Mouse (Mus musculus) midbrain, embryonic 10.5 days (tissue): ENCODE measurements around the gene Shisa9. TPM values are rescaled to one million over a fixed set of nuclear protein-coding genes. Genes with fewer than 3 reads are reported as not detected.

ENCODE experiments used
- DNase-seq: peaks from one replicate; pipeline ENCODE4 v3.0.0-alpha.2; 2017; ENCODE audit warnings: low spot score
- H3K27ac ChIP-seq: fragments of 300-500 bp; sonication (generic); replicated peaks from 2 replicates; pipeline ENCODE4 v1.5.1; 2016; ENCODE audit warnings: mild to moderate bottlenecking
- H3K27me3 ChIP-seq: fragments of 300-500 bp; sonication (generic); 2 replicates; pipeline ENCODE4 v1.6.1; 2016; ENCODE audit warnings: low read depth, mild to moderate bottlenecking; ENCODE audit not compliant: poor library complexity, severe bottlenecking
- H3K36me3 ChIP-seq: fragments of 300-500 bp; sonication (generic); 2 replicates; pipeline ENCODE4 v1.6.1; 2016; ENCODE audit warnings: mild to moderate bottlenecking, moderate library complexity
- H3K4me1 ChIP-seq: fragments of 300-500 bp; sonication (generic); 2 replicates; pipeline ENCODE4 v1.6.1; 2016
- H3K4me3 ChIP-seq: fragments of 300-500 bp; sonication (generic); 2 replicates; pipeline ENCODE4 v1.5.1; 2016; ENCODE audit warnings: mild to moderate bottlenecking, moderate library complexity
- H3K9me3 ChIP-seq: fragments of 300-500 bp; sonication (generic); replicated peaks from 2 replicates; pipeline ENCODE4 v1.6.1; 2016; ENCODE audit warnings: mild to moderate bottlenecking
- WGBS: fragments of 180-500 bp; shearing (Covaris S2); methylation state at CpG from one replicate; pipeline ENCODE4 v1.1.7; 2016; 5-methylcytosine and 5-hydroxymethylcytosine counted together
- polyA plus RNA-seq: library from polyadenylated mRNA; unstranded; fragments of >200 nt; fragmentation: Nextera tagmentation; extraction: Ambion mirVana; gene quantifications from 2 replicates; pipeline ENCODE4 v1.2.1, GENCODE M21; 2016

Shisa9 gene
- polyA plus RNA-seq, 1 experiment from 2014 or later = 0.30 TPM

DNA sequence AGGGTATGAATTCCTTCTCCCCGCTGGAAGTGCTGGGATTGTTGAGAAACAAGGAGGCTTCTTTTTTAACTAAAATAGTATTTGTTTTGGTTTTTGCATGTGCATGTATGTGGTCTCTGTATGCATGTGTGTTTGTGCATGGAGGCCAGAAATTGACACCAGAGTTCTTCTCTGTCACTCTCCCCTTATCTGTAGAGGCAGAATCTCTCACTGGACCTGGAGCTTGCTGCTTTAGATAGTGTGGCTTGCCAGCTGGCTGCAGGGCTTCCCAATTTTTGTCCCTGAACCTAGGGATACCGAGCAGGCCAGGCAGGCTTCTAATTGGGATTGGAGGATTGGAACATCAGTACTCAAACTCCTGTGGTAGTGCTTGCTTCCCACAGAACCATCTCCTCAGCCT is 99.2 kb downstream of the Shisa9 start:
- H3K36me3 ChIP-seq = no peaks in the 10 kb centered on the region
- no peak overlapping the region for H3K4me3 ChIP-seq
- DNase-seq = no peak
- no peaks in the 10 kb centered on the region for H3K9me3 ChIP-seq
- no peak overlapping the region for H3K27ac ChIP-seq
- 81% methylated on average over 2 of the region's 2 CpGs for WGBS
- no peaks in the 10 kb centered on the region for H3K4me1 ChIP-seq
- no peaks in the 10 kb centered on the region for H3K27me3 ChIP-seq

DNA sequence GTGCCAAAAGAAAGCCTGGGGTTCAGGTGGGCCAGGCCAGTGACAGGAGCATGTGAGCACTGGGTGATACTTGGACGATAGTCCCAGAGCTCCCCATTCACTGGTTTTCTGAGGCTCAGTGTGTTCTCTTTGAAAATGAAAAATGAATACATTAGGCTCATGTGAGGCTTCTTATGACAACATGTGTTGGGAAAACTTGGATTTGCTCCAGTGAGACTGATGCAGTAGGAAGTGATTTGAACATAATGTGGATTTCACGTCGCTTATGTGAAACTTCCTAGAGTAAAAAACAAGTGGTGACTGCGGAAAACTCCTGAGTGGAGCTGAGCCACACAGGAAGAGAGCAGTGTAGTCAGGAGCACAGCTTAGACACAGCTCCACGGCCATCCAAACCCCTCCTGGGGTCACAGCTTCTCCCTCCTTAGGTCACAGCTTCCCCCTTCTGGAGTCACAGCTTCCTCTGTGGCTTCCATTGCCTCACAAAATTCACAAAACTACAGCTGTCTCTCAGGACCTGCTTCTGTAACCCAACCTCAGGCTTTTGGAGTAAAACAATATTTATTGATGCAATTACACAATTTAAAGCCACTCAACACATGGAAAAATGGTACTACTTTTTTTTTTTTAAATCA is 106.8 kb downstream of the Shisa9 start:
- WGBS = 84% methylated on average over 5 of the region's 5 CpGs

DNA sequence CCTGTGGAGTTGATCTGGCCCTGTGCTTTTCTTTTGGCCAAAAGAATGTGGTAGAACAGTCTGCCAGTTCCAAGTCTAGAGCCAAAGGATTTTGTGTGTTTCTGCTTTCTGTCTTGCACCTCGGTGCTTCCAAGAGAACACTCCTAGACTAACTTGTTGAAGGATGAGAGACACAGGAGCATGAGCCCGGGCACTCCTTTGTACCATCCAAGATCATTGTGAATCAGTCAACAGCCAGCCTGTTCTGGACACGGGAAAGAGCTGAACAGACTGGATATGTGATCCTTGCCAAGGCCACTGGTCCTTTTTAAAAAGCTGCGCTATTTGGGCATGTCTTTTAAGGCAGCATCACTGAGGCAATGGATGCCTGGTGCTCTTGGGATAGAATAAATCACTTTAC is 109.3 kb downstream of the Shisa9 start:
- H3K36me3 ChIP-seq = no peaks in the 10 kb centered on the region
- no peaks in the 10 kb centered on the region for H3K9me3 ChIP-seq
- no peak for DNase-seq
- no peaks in the 10 kb centered on the region for H3K27me3 ChIP-seq
- no peak overlapping the region for H3K27ac ChIP-seq
- H3K4me1 ChIP-seq = no peaks in the 10 kb centered on the region
- no peak overlapping the region for H3K4me3 ChIP-seq
- 93% methylated on average over 4 of the region's 4 CpGs for WGBS

More for the DNA sequence above, 106.8 kb downstream of the Shisa9 start:
- Histone ChIP-seq H3K4me1 (no peaks in the 10 kb centered on the region), H3K4me3 (no peak overlapping the region), H3K27me3 (no peaks in the 10 kb centered on the region), H3K36me3 (no peaks in the 10 kb centered on the region), H3K27ac (no peak overlapping the region), H3K9me3 (no peaks in the 10 kb centered on the region)
- DNase-seq = no peak

DNA sequence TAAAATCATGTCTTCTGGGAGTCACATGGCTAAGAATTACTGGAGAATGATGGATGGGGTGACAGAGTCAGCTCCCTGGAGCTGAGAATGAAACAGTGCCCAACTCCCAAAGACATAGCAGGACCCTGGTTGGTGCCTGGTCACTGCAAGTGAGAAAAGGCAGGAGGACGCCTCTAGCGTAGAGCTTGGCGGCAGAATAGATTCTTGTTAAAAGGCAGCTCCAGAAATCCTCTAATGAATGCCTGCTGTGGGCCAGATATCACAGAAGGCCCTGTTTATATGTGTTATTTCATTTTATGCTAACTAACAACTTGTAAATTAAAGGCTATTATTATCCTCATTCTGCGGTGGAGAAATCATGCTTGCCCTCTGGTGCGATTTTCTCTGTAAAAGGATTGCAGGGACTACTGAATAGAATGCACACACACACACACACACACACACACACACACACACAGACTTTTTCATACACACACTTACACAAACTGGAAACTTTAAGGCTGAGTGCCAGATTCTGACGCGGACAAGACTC is 110.9 kb downstream of the Shisa9 start:
- DNase-seq = no peak
- H3K4me1 ChIP-seq = no peaks in the 10 kb centered on the region
- 89% methylated on average over 7 of the region's 7 CpGs for WGBS
- H3K36me3 ChIP-seq = no peaks in the 10 kb centered on the region
- no peaks in the 10 kb centered on the region for H3K27me3 ChIP-seq
- no peak overlapping the region for H3K27ac ChIP-seq
- H3K9me3 ChIP-seq = no peaks in the 10 kb centered on the region
- no peak overlapping the region for H3K4me3 ChIP-seq

DNA sequence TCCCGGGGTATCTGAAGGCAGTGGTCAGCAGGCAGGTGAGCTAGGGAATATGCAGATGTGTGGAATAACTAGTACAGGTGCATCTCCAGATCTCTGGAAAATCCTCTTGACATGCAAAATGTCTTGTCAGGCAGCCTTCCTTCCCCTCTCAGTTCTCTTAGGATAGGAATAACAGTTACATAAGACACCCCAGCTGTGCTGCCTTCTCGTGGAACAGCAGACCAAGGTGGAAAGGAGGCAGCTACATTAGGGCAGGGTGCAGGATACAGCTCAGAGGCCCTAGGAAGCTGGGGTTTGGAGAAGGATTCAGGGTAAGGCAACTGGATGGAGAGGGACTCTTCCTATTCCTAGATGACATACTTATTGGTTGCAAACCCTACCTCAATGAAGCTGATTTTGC is 111.5 kb downstream of the Shisa9 start:
- Histone ChIP-seq H3K27me3 (no peaks in the 10 kb centered on the region), H3K9me3 (no peaks in the 10 kb centered on the region), H3K4me3 (no peak overlapping the region), H3K27ac (no peak overlapping the region), H3K36me3 (no peaks in the 10 kb centered on the region), H3K4me1 (no peaks in the 10 kb centered on the region)
- DNase-seq = no peak
- 70% methylated on average over 2 of the region's 2 CpGs for WGBS

DNA sequence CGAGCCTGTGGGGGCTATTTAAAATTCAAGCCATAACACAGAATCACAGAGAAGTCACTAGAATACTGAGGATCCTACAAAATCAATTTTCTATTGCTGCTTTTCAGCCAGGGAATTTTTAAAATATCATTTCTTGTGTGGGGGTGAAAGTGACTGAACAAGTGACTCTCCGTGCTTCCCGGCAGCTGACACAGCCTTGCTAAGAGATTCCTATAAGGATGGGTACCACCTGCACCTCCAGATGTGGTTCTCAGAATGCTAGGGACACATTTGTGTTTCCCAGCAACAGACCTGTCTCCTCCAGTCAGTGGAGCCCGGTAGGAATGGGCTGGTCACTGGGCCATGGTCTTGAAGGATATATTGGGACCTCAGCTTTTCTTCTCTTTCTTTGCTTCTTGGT is 124.5 kb downstream of the Shisa9 start:
- DNase-seq = no peak
- H3K4me1 ChIP-seq = no peaks in the 10 kb centered on the region
- no peaks in the 10 kb centered on the region for H3K9me3 ChIP-seq
- no peaks in the 10 kb centered on the region for H3K36me3 ChIP-seq
- no peaks in the 10 kb centered on the region for H3K27me3 ChIP-seq
- WGBS = 91% methylated on average over 4 of the region's 4 CpGs
- no peak overlapping the region for H3K4me3 ChIP-seq
- no peak overlapping the region for H3K27ac ChIP-seq

DNA sequence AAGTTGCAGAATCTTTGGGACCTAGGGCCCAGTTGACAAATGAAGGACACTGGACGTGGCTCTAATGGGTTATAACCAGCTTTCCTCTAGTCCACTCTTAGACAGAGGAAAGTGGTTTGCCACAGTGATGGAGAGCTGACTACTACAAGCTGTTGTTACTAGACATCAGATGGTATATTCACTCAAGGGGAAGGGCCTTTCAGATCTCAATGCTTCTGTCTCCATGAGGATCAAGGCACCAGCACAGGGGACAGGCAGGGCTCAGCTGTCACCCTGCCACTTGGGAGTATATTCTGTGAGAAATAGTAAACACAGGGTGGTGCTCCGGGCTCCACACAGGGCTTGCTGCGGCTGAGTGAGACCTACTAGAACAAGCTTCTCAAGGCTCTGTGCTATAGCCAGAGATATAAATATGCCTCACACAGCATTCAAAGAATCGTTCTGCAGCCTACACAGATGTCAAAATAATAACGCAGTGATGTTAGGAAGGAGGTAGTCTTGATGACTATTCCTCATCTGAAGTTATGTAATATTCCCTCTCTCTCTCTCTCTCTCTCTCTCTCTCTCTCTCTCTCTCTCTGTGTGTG is 127.0 kb downstream of the Shisa9 start:
- Histone ChIP-seq H3K27me3 (no peaks in the 10 kb centered on the region), H3K36me3 (no peaks in the 10 kb centered on the region), H3K4me1 (peaks cover 5% of the 10 kb centered on the region; the same call in 1 of the 2 replicates), H3K27ac (no peak overlapping the region), H3K9me3 (no peaks in the 10 kb centered on the region), H3K4me3 (no peak overlapping the region)
- 82% methylated on average over 5 of the region's 5 CpGs for WGBS
- DNase-seq = no peak

DNA sequence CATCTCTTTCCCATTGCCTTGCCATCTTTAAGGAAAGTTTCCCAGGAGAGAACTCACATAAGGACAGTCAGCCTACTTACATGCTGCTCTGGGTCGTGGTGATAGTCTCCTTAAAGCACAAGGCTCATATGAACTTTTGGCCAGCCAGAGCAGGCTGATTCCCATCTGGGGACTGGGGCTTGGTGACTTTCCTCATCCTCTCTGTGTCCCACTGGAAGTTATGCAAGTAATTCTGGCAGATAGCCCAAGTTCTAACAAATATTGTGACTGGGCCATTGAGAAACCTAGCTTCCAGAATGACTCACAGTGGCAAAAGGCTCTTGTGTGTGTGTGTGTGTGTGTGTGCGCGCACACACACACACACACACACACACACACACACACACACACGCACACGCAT is 130.5 kb downstream of the Shisa9 start:
- 88% methylated on average over 5 of the region's 5 CpGs for WGBS

DNA sequence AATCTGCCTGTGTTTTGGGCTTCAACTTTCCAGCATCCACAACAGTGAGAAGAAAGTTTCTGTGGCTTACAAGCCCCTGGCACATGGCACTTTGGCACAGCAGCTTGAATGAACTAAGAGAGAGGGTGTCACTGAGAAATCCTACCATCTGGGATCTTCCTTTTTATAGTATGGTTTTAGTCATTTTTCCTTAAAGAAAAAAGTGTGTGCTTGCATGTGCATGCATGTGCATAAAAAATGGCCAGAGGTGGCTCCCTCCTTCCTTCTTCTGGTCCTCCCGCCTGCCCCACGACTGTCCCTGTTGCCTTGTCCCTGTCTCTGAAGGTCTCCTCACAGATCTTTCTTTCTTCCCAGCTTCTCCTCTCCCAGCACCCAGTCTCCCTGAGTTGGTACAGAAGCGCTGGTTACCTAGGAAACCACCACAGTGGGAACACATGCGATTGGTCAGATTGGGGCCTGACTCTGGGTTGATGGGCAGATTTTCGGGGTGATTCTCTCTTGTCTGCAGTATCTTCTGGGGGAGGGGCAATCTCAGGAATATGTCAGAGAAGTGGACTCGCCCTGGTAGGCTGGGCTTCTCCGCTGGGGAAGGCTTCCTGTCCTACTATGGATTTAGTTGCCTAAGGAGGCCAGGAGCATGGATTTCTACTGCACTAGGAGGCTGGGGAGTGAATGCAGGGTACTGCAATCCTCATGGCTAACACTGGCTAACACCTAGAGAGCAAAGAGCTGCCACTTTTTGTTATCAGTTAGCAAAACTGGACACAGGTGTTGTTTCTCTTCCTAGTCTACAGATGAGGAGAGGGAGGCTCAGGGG is 131.3 kb downstream of the Shisa9 start:
- Histone ChIP-seq H3K4me3 (no peak overlapping the region), H3K27me3 (no peaks in the 10 kb centered on the region), H3K27ac (no peak overlapping the region), H3K36me3 (no peaks in the 10 kb centered on the region), H3K4me1 (peaks cover 5% of the 10 kb centered on the region; the same call in 1 of the 2 replicates), H3K9me3 (no peaks in the 10 kb centered on the region)
- DNase-seq = no peak
- WGBS = 55% methylated on average over 7 of the region's 7 CpGs

More for the DNA sequence above, 130.5 kb downstream of the Shisa9 start:
- Histone ChIP-seq H3K9me3 (no peaks in the 10 kb centered on the region), H3K27me3 (no peaks in the 10 kb centered on the region), H3K4me3 (no peak overlapping the region), H3K4me1 (peaks cover 5% of the 10 kb centered on the region; the same call in 1 of the 2 replicates), H3K27ac (no peak overlapping the region), H3K36me3 (no peaks in the 10 kb centered on the region)
- DNase-seq = no peak

DNA sequence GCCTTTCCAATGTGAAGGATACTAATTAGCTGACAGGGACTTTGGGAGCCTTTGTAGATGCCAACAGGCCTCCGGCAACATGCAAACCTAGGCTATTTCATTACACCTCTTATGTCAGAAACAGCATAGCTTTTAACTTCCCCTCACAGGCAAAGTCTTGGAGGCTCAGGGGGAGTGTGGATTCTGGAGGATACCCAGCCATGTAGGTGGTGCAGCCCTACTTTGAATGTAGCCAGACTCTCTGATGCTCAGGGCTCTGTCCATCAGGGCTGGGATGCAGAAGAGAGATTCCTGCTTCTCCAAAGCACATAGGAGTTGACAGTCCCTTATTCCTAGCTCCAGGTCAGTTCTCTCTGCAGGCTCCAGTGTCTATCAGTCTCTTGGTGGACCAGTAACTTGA is 133.0 kb downstream of the Shisa9 start:
- H3K27me3 ChIP-seq = no peaks in the 10 kb centered on the region
- WGBS = 93% methylated on average over 1 of the region's 1 CpGs
- peaks cover 5% of the 10 kb centered on the region; the same call in 1 of the 2 replicates for H3K4me1 ChIP-seq
- no peaks in the 10 kb centered on the region for H3K9me3 ChIP-seq
- no peaks in the 10 kb centered on the region for H3K36me3 ChIP-seq
- no peak overlapping the region for H3K4me3 ChIP-seq
- no peak for DNase-seq
- H3K27ac ChIP-seq = no peak overlapping the region

DNA sequence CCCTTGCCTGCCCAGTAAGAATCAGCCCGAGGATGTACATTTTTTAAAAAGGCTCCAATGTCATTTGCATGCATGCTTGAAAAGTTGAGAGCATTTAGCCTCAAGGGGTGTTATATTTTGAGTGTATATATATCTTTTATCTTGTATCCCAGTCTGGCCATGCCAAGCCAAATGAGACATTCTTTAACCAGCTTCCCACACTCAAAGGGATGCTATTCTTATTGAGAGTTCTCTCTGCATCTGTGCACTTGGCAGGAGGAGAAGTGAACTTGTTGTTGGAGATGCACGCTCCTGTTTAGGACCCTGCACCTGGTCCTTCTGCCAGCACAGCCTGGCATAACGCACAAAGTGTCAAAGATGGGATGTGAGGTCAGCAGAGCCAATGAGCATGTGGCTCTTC is 135.6 kb downstream of the Shisa9 start:
- Histone ChIP-seq H3K4me1 (peaks cover 5% of the 10 kb centered on the region; the same call in 1 of the 2 replicates), H3K36me3 (no peaks in the 10 kb centered on the region), H3K9me3 (no peaks in the 10 kb centered on the region), H3K27me3 (no peaks in the 10 kb centered on the region), H3K4me3 (no peak overlapping the region), H3K27ac (no peak overlapping the region)
- no peak for DNase-seq
- 87% methylated on average over 3 of the region's 3 CpGs for WGBS

DNA sequence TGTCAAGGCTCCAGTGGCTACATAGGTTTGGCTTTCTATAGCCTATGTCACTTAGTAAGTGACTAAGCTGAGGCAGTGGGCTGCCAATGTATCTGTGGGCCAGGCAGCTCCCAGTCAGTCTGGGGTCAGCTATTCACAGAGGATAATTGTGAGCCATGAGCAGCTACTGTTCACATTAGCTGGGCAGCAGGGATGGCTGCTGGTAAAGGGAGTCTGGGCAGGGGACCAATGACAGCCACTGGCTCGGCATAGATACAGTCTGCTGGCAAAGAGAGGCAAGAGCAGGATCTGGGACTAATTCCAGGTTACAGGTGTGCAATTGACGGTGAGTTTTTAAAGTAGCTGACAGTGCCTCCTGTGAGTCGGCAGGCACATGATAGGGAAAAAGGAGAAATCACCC is 145.9 kb downstream of the Shisa9 start:
- WGBS = 91% methylated on average over 3 of the region's 3 CpGs
- no peak overlapping the region for H3K4me3 ChIP-seq
- no peak overlapping the region for H3K27ac ChIP-seq
- H3K27me3 ChIP-seq = no peaks in the 10 kb centered on the region
- H3K9me3 ChIP-seq = peaks cover 11% of the 10 kb centered on the region; the same call in 1 of the 2 replicates
- H3K4me1 ChIP-seq = no peaks in the 10 kb centered on the region
- no peak for DNase-seq
- H3K36me3 ChIP-seq = no peaks in the 10 kb centered on the region

DNA sequence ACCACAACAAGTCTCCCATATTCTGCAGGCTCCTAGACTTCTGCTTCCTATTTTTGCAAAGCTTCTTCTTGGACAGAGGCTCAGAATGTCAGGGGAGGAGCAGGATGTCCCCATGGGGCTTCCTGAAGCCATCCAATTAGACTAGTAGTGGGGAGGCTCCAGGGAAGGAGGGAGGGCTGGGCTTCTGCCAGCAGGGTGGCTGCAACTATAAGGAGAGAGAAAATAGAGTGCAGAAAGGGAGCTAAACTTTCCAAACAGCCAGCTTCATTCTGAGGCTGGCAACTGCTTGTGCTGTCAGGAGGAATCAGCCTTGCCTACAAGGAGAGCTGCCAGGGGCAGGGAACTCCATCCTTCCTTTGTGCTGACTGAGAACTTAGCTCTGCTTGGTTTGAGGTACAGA is 162.8 kb downstream of the Shisa9 start:
- H3K27me3 ChIP-seq = no peaks in the 10 kb centered on the region
- H3K36me3 ChIP-seq = no peaks in the 10 kb centered on the region
- H3K4me3 ChIP-seq = no peak overlapping the region
- H3K9me3 ChIP-seq = no peaks in the 10 kb centered on the region
- H3K4me1 ChIP-seq = peaks cover 21% of the 10 kb centered on the region
- 0 out of 2 replicates have a peak overlapping the region, but pooled peaks have one; percentile 3 for H3K27ac ChIP-seq
- DNase-seq = no peak
